Mouse (Mus musculus) adrenal gland, adult (tissue): ENCODE results near the gene Npy.

Experiments
- DNase-seq, 2 experiments: peaks; one replicate each; pipeline ENCODE4 v3.0.0; 2022 to 2023; ENCODE audit warnings: low spot score in 1 of 2; ENCODE audit not compliant: inconsistent age in 2 of 2

The Npy gene

GRCm38 (mm10) chr6:49821961-49822870 lies at the start of gene Npy:
Gene Npy, plus strand, starts transcription at chr6:49822710.
- peak; percentile 63 to 81 for DNase-seq

GRCm38 (mm10) chr6:49775006-49775405 lies 47.5 kb upstream of the Npy start:
- no peak for DNase-seq

- peak in 1 of 2 experiments; percentile 33 for DNase-seq
These were observed 44.4 kb upstream of the Npy start for GRCm38 (mm10) chr6:49778109-49778508.

- no peak for DNase-seq
These were observed 43.8 kb upstream of the Npy start for GRCm38 (mm10) chr6:49778729-49779128.

- DNase-seq: no peak
These were observed 42.9 kb upstream of the Npy start for GRCm38 (mm10) chr6:49779606-49780005.

GRCm38 (mm10) chr6:49780846-49781400 lies 41.6 kb upstream of the Npy start:
- no peak for DNase-seq

GRCm38 (mm10) chr6:49781852-49782251 lies 40.7 kb upstream of the Npy start:
- DNase-seq: no peak

GRCm38 (mm10) chr6:49782679-49783078 lies 39.8 kb upstream of the Npy start:
- peak; percentile 45 to 49 for DNase-seq

- no peak for DNase-seq
These were observed 30.0 kb upstream of the Npy start for GRCm38 (mm10) chr6:49792524-49792923.

GRCm38 (mm10) chr6:49804105-49804504 lies 18.4 kb upstream of the Npy start:
- DNase-seq: no peak

- DNase-seq: no peak
These were observed 14.4 kb upstream of the Npy start for GRCm38 (mm10) chr6:49808076-49808475.

- no peak for DNase-seq
These were observed 5.3 kb upstream of the Npy start for GRCm38 (mm10) chr6:49817183-49817582.

GRCm38 (mm10) chr6:49817625-49818024 lies 4.9 kb upstream of the Npy start:
- DNase-seq: no peak

GRCm38 (mm10) chr6:49822871-49823230 lies 341 bp downstream of the Npy start:
- no peak for DNase-seq

GRCm38 (mm10) chr6:49823371-49823770 lies 861 bp downstream of the Npy start:
- peak in 1 of 2 experiments; percentile 30 for DNase-seq

- peak in 1 of 2 experiments; percentile 31 for DNase-seq
These were observed 1.3 kb downstream of the Npy start for GRCm38 (mm10) chr6:49823821-49824220.

GRCm38 (mm10) chr6:49831579-49831978 lies 9.1 kb downstream of the Npy start:
- DNase-seq: no peak

- no peak for DNase-seq
These were observed 34.3 kb downstream of the Npy start for GRCm38 (mm10) chr6:49856830-49857229.

- no peak for DNase-seq
These were observed 45.1 kb downstream of the Npy start for GRCm38 (mm10) chr6:49867571-49867970.

GRCm38 (mm10) chr6:49871071-49871470 lies 48.6 kb downstream of the Npy start:
- no peak for DNase-seq

GRCm38 (mm10) chr6:49873556-49873955 lies 51.0 kb downstream of the Npy start:
- peak in 1 of 2 experiments; percentile 30 for DNase-seq

- DNase-seq: no peak
These were observed 52.6 kb downstream of the Npy start for GRCm38 (mm10) chr6:49875160-49875559.
